Mouse (Mus musculus) erythroid progenitor cell, adult 5-6 weeks (primary cell): ENCODE data around the gene Slc28a1. TPM values are rescaled to one million over a fixed set of nuclear protein-coding genes. Genes with fewer than 3 reads are reported as not detected.

ENCODE experiments used
- ATAC-seq: replicated peaks from 2 replicates; pipeline ENCODE4 v1.8.0; 2016; ENCODE audit warnings: moderate number of reproducible peaks, mild to moderate bottlenecking, moderate TSS enrichment, inconsistent platforms; ENCODE audit not compliant: poor library complexity, low FRiP score, severe bottlenecking
- total RNA-seq, 2 experiments: library from RNA; stranded (forward) in 1 of 2; stranded (reverse) in 1 of 2; fragments of 150-400 nt in 1 of 2; fragments of 186-747, 209-891 nt in 1 of 2; gene quantifications; 2 replicates each; pipeline versions ENCODE4 v1.2.3 to v1.2.4; 2015 to 2017; ENCODE audit warnings: low replicate concordance in 2 of 2

Slc28a1 gene
- total RNA-seq (2015; ENCODE audit: low replicate concordance), result not detected in 2 replicates
- total RNA-seq (2017; ENCODE audit: low replicate concordance), result not detected in 2 replicates

DNA sequence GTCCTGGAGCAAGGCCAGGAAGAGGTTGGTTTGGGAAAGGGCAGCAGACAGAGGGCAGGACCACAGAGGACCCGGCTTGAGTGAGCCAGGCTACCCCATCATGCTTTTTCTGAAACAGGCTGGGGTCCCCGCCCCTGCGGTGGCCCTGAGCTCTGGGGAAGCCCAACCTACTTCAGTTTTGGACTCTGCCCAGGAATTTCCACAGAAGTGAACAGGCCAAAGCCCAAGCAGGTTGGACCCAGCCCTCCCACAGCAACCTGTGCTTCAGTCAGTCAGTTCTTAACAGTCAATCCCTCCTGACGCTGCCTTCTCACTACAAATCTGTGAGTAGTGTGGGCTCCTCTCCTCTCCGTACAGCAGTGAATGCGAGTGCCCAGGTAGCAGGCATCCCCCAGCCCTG is at the start of gene Slc28a1:
Slc28a1 (plus strand) TSS at position 245 of the 400 bp plus-strand sequence.
- ATAC-seq, result no peak

- no peak for ATAC-seq
Measured at GRCm38 (mm10) chr7:81066714-81067113, 47.9 kb upstream of the Slc28a1 start.

GRCm38 (mm10) chr7:81072463-81072862 is 42.1 kb upstream of the Slc28a1 start:
- no peak for ATAC-seq

- ATAC-seq, result no peak
Measured at GRCm38 (mm10) chr7:81073273-81073672, 41.3 kb upstream of the Slc28a1 start.

DNA sequence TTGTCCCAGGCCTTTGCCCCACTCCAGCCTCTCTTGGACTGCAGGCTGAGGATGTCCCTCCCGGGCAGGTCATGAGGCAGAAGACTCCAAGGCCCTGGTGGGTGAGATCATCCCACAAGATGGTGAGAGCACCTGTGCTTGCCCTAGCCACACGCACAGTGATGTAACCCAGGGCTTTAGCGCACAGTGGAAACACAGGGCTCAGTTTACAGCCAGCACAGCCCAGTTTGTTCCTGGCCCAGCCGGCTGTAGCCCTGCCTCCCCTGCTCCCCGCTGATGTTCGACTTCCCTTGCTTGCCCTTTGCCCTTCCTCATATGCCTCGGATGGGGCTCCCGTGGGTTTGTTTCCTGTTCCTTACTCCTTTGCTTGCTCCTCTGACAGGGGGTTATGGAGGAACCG is 40.1 kb upstream of the Slc28a1 start:
- no peak for ATAC-seq

- no peak for ATAC-seq
Measured at GRCm38 (mm10) chr7:81075299-81075698, 39.3 kb upstream of the Slc28a1 start.

DNA sequence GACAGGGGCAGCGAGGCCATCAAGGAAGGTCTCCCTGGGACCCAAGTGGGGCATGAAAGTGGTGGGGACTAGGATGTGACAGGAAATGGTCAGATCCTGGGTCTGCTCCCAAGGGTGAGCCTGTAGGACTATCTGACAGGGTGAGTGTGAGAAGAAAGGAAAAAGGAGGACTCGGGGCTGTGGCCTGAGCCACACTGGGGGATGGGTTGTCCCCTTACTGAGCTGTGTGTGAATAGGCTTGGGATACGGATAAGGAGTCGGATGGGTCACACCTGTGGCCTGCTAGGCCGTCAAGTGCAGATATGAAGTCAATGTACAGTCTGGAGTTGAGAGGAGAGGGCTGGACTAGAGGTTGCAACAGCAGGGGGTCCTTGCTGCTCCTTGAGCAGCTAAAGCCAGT is 38.9 kb upstream of the Slc28a1 start:
- ATAC-seq, result 0 out of 2 replicates have a peak, but pooled peaks have one; percentile 26

GRCm38 (mm10) chr7:81077009-81077408 is 37.6 kb upstream of the Slc28a1 start:
- ATAC-seq, result no peak

DNA sequence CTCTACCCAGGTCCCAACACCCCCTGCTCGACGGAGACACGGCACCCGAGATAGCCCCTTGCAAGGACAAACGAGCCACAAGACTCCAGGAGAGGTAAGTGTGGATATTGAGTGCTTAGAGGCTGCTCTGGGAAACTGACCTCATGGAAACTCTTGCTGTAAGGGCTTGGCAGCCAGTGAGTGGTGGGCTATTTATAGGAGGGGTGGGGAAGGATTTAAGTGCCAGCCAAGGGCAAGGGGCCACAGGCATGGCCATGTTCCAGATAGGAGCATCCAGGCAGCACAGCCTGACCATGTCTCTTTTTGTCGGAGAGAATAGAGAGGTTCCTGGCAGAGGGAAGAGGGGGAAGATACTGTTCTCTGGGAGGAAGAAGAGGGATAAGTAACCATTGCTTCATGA is 35.9 kb upstream of the Slc28a1 start:
- ATAC-seq, result no peak

GRCm38 (mm10) chr7:81093420-81093965 is 21.1 kb upstream of the Slc28a1 start:
- ATAC-seq, result no peak

GRCm38 (mm10) chr7:81094104-81094757 is 20.4 kb upstream of the Slc28a1 start:
- no peak for ATAC-seq

- ATAC-seq, result no peak
Measured at GRCm38 (mm10) chr7:81100341-81100740, 14.3 kb upstream of the Slc28a1 start.

- no peak for ATAC-seq
Measured at GRCm38 (mm10) chr7:81102854-81103253, 11.7 kb upstream of the Slc28a1 start.

DNA sequence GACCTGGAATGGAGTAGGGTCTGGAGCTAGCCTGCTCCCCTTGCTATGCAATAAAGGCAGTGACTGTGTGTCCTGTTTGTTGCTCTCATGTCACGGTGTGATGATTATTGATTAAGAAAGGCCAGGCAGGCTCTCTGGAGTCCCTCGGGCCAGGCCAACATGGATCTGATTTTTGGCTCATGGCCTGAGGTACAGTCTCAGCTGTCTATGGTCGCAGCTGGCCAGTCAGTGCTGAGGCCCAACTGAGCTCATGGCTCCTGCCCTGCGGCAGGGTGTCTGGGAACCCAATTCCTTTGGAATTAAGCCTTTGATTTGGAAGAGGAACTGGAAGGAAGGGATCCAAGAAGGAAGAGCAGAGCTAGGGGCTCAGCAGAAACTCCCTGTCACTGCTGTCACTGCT is 9.1 kb upstream of the Slc28a1 start:
- no peak for ATAC-seq

GRCm38 (mm10) chr7:81108226-81108625 is 6.4 kb upstream of the Slc28a1 start:
- ATAC-seq, result no peak

- no peak for ATAC-seq
Measured at GRCm38 (mm10) chr7:81109717-81110651, 4.6 kb upstream of the Slc28a1 start.

- no peak for ATAC-seq
Measured at GRCm38 (mm10) chr7:81110791-81111190, 3.8 kb upstream of the Slc28a1 start.

- no peak for ATAC-seq
Measured at GRCm38 (mm10) chr7:81111729-81112128, 2.9 kb upstream of the Slc28a1 start.

- no peak for ATAC-seq
Measured at GRCm38 (mm10) chr7:81112686-81113360, 1.8 kb upstream of the Slc28a1 start.

GRCm38 (mm10) chr7:81121099-81121498 is 6.5 kb downstream of the Slc28a1 start:
- ATAC-seq, result no peak
